Mouse (Mus musculus) intestine, postnatal 0 days (tissue): ENCODE data around the gene Dtd1. TPM values are rescaled to one million over a fixed set of nuclear protein-coding genes. Genes with fewer than 3 reads are reported as not detected.

Source experiments
- ATAC-seq: fragments of 200-750 bp; cut with Nextera tagmentation; 2 replicates; pipeline ENCODE4 v1.8.0; 2017; ENCODE audit warnings: mild to moderate bottlenecking, moderate TSS enrichment, moderate library complexity
- H3K27ac ChIP-seq: fragments of 300-500 bp; sonication (generic); 2 replicates; pipeline ENCODE4 v1.5.1; 2014; ENCODE audit warnings: mild to moderate bottlenecking, low read depth, low read length, moderate library complexity
- H3K27me3 ChIP-seq: fragments of 300-500 bp; sonication (generic); replicated peaks from 2 replicates; pipeline ENCODE4 v1.6.1; 2014; ENCODE audit warnings: low read length, mixed read lengths; ENCODE audit not compliant: control insufficient read depth, insufficient read depth
- H3K36me3 ChIP-seq: fragments of 300-500 bp; sonication (generic); 2 replicates; pipeline ENCODE4 v1.6.1; 2014; ENCODE audit warnings: mild to moderate bottlenecking, moderate library complexity; ENCODE audit not compliant: control insufficient read depth, insufficient read depth
- H3K4me1 ChIP-seq: fragments of 300-500 bp; sonication (generic); replicated peaks from 2 replicates; pipeline ENCODE4 v1.6.1; 2014; ENCODE audit warnings: antibody characterized with exemption, low read length, mixed read lengths; ENCODE audit not compliant: control insufficient read depth, insufficient read depth
- H3K4me2 ChIP-seq: fragments of 300-500 bp; sonication (generic); replicated peaks from 2 replicates; pipeline ENCODE4 v1.6.1; 2014; ENCODE audit warnings: low read depth, mild to moderate bottlenecking, moderate library complexity
- H3K4me3 ChIP-seq: fragments of 300-500 bp; sonication (generic); 2 replicates; pipeline ENCODE4 v1.5.1; 2014; ENCODE audit warnings: low read depth, low read length
- H3K9ac ChIP-seq: fragments of 300-500 bp; sonication (generic); 2 replicates; pipeline ENCODE4 v1.6.1; 2014; ENCODE audit warnings: mild to moderate bottlenecking, low read depth, low read length
- H3K9me3 ChIP-seq: fragments of 300-500 bp; sonication (generic); 2 replicates; pipeline ENCODE4 v1.6.1; 2016; ENCODE audit warnings: mixed run types; ENCODE audit not compliant: control insufficient read depth
- CTCF ChIP-seq: sonication (generic); IDR thresholded peaks from 2 replicates; pipeline ENCODE4 v1.5.1; 2016; ENCODE audit warnings: low read depth, mild to moderate bottlenecking, control low read depth, antibody characterized with exemption, moderate library complexity
- WGBS: fragments of 180-500 bp; shearing (Covaris S2); extraction: QIAGEN DNeasy Blood & Tissue Kit; methylation state at CpG from one replicate; pipeline ENCODE4 v1.1.7; 2014; 5-methylcytosine and 5-hydroxymethylcytosine counted together
- polyA plus RNA-seq: library from polyadenylated mRNA; unstranded; fragments of >200 nt; fragmentation: Nextera tagmentation; extraction: Ambion mirVana; gene quantifications from 2 replicates; pipeline ENCODE4 v1.2.1, GENCODE M21; 2015

Dtd1 gene
- polyA plus RNA-seq, 1 experiment from 2014 or later, result 31.6 TPM

- H3K36me3 ChIP-seq, result no peaks in the 10 kb centered on the region
- ATAC-seq, result no peak
- H3K4me3 ChIP-seq, result no peak overlapping the region
- H3K4me1 ChIP-seq, result no peaks in the 10 kb centered on the region
- no peak for TF ChIP-seq CTCF
- H3K9ac ChIP-seq, result no peak overlapping the region
- WGBS, result 96% methylated on average over 1 of the region's 1 CpGs
- no peak overlapping the region for H3K27ac ChIP-seq
- H3K27me3 ChIP-seq, result no peaks in the 10 kb centered on the region
- no peak overlapping the region for H3K4me2 ChIP-seq
- H3K9me3 ChIP-seq, result no peaks in the 10 kb centered on the region
Measured at GRCm38 (mm10) chr2:144649960-144650359, 50.3 kb downstream of the Dtd1 start.

GRCm38 (mm10) chr2:144652841-144653240 lies 53.1 kb downstream of the Dtd1 start:
- H3K9ac ChIP-seq, result no peak overlapping the region
- H3K4me2 ChIP-seq, result no peak overlapping the region
- no peaks in the 10 kb centered on the region for H3K4me1 ChIP-seq
- H3K9me3 ChIP-seq, result no peaks in the 10 kb centered on the region
- ATAC-seq, result no peak
- no peak overlapping the region for H3K4me3 ChIP-seq
- no peaks in the 10 kb centered on the region for H3K27me3 ChIP-seq
- H3K36me3 ChIP-seq, result no peaks in the 10 kb centered on the region
- 95% methylated on average over 4 of the region's 4 CpGs for WGBS
- no peak overlapping the region for H3K27ac ChIP-seq
- no peak for TF ChIP-seq CTCF

- ATAC-seq, result no peak
- WGBS, result 87% methylated on average over 3 of the region's 3 CpGs
- no peaks in the 10 kb centered on the region for H3K27me3 ChIP-seq
- no peak for TF ChIP-seq CTCF
- no peak overlapping the region for H3K9ac ChIP-seq
- no peak overlapping the region for H3K27ac ChIP-seq
- H3K36me3 ChIP-seq, result no peaks in the 10 kb centered on the region
- no peak overlapping the region for H3K4me3 ChIP-seq
- no peaks in the 10 kb centered on the region for H3K9me3 ChIP-seq
- H3K4me2 ChIP-seq, result no peak overlapping the region
- H3K4me1 ChIP-seq, result no peaks in the 10 kb centered on the region
Measured at GRCm38 (mm10) chr2:144655307-144655706, 55.6 kb downstream of the Dtd1 start.

DNA sequence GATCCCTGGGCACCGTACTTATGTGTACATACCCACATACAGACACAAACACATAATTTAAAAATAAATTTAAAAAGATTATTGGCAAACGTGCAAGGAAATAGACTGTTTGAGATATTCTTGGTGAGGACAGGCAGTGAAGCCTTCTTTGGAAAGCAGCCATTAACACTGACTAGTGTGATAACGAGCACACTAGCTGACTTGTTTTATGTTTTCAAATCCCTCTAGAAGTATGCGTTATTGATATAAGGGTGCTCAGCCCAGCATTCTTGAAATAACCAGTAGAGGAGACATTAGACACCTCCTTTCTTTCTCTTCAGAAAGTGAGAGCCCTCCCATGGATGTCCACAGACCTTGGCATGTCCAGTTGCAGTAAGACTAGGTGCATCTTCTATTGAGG lies 68.8 kb downstream of the Dtd1 start:
- no peak overlapping the region for H3K27ac ChIP-seq
- WGBS, result 84% methylated on average over 4 of the region's 4 CpGs
- no peak overlapping the region for H3K9ac ChIP-seq
- H3K4me1 ChIP-seq, result no peaks in the 10 kb centered on the region
- ATAC-seq, result no peak
- no peak overlapping the region for H3K4me3 ChIP-seq
- H3K27me3 ChIP-seq, result no peaks in the 10 kb centered on the region
- H3K9me3 ChIP-seq, result no peaks in the 10 kb centered on the region
- no peak for TF ChIP-seq CTCF
- no peak overlapping the region for H3K4me2 ChIP-seq
- H3K36me3 ChIP-seq, result no peaks in the 10 kb centered on the region

DNA sequence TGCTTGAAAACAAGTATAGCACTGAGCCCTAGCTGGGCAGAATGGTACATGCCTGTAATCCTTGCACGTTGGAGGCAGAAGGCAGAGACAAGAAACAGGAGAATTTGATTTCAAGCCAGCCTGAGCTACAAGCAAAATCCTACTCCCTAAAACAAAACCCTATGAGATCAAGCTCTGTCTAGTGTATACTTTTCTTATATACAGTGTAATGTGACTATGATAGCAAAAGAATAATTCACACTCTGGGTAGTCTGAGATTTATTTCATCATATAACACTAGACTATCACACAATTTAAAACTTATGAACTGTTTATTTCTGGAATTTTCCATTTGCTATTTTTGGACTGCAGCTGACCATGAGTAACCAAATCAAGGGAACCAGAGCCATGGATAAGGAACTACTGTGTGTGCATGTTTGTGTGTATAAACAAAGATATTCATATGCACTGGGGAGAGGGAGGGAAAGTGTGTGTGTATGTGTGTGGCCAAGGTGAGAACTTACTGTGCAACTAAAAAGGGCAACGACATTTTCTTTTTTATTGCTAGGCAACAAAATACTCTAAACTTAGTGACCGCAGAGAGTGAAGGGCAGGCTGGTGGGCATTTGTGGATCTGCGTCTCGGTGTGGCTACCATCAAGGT lies 70.7 kb downstream of the Dtd1 start:
- no peak overlapping the region for H3K4me3 ChIP-seq
- WGBS, result 80% methylated on average over 5 of the region's 5 CpGs
- TF ChIP-seq CTCF, result no peak
- H3K36me3 ChIP-seq, result no peaks in the 10 kb centered on the region
- H3K4me2 ChIP-seq, result no peak overlapping the region
- H3K4me1 ChIP-seq, result no peaks in the 10 kb centered on the region
- no peak overlapping the region for H3K9ac ChIP-seq
- no peak overlapping the region for H3K27ac ChIP-seq
- H3K9me3 ChIP-seq, result no peaks in the 10 kb centered on the region
- H3K27me3 ChIP-seq, result no peaks in the 10 kb centered on the region
- no peak for ATAC-seq

GRCm38 (mm10) chr2:144672397-144672796 lies 72.7 kb downstream of the Dtd1 start:
- no peak overlapping the region for H3K27ac ChIP-seq
- no peaks in the 10 kb centered on the region for H3K9me3 ChIP-seq
- 69% methylated on average over 5 of the region's 5 CpGs for WGBS
- H3K36me3 ChIP-seq, result no peaks in the 10 kb centered on the region
- ATAC-seq, result no peak
- no peaks in the 10 kb centered on the region for H3K4me1 ChIP-seq
- no peak overlapping the region for H3K4me2 ChIP-seq
- no peak overlapping the region for H3K9ac ChIP-seq
- no peak for TF ChIP-seq CTCF
- H3K27me3 ChIP-seq, result no peaks in the 10 kb centered on the region
- H3K4me3 ChIP-seq, result no peak overlapping the region
